Mouse (Mus musculus) yolk sac, embryonic 10.5 days (tissue): ENCODE data around the gene Actr5.

ENCODE experiments used
- DNase-seq: peaks from one replicate; pipeline ENCODE4 v3.0.0-alpha.2; 2017; ENCODE audit warnings: low spot score

Actr5 gene

GRCm38 (mm10) chr2:158667671-158668432, 43.2 kb downstream of the Actr5 start:
- DNase-seq = no peak

- DNase-seq = no peak
Measured at GRCm38 (mm10) chr2:158668433-158669010, 43.8 kb downstream of the Actr5 start.

- no peak for DNase-seq
Measured at GRCm38 (mm10) chr2:158669199-158670195, 44.8 kb downstream of the Actr5 start.

GRCm38 (mm10) chr2:158670571-158670970, 45.9 kb downstream of the Actr5 start:
- DNase-seq = no peak

- peak; percentile 30 for DNase-seq
Measured at GRCm38 (mm10) chr2:158672829-158673228, 48.1 kb downstream of the Actr5 start.

GRCm38 (mm10) chr2:158673493-158673892, 48.8 kb downstream of the Actr5 start:
- no peak for DNase-seq

GRCm38 (mm10) chr2:158674131-158674530, 49.4 kb downstream of the Actr5 start:
- DNase-seq = no peak

- DNase-seq = no peak
Measured at GRCm38 (mm10) chr2:158674759-158675158, 50.1 kb downstream of the Actr5 start.

- no peak for DNase-seq
Measured at GRCm38 (mm10) chr2:158675161-158675560, 50.5 kb downstream of the Actr5 start.

GRCm38 (mm10) chr2:158675907-158676533, 51.3 kb downstream of the Actr5 start:
- DNase-seq = no peak

- no peak for DNase-seq
Measured at GRCm38 (mm10) chr2:158677946-158678345, 53.3 kb downstream of the Actr5 start.

- DNase-seq = no peak
Measured at GRCm38 (mm10) chr2:158679091-158679490, 54.4 kb downstream of the Actr5 start.

- DNase-seq = no peak
Measured at GRCm38 (mm10) chr2:158680357-158680889, 55.7 kb downstream of the Actr5 start.

- no peak for DNase-seq
Measured at GRCm38 (mm10) chr2:158681714-158682113, 57.0 kb downstream of the Actr5 start.

- DNase-seq = no peak
Measured at GRCm38 (mm10) chr2:158682344-158683037, 57.8 kb downstream of the Actr5 start.

- DNase-seq = no peak
Measured at GRCm38 (mm10) chr2:158683038-158683413, 58.3 kb downstream of the Actr5 start.

- no peak for DNase-seq
Measured at GRCm38 (mm10) chr2:158684247-158684843, 59.7 kb downstream of the Actr5 start.

- no peak for DNase-seq
Measured at GRCm38 (mm10) chr2:158684910-158685309, 60.2 kb downstream of the Actr5 start.

GRCm38 (mm10) chr2:158686394-158686793, 61.7 kb downstream of the Actr5 start:
- DNase-seq = no peak

GRCm38 (mm10) chr2:158687804-158688241, 63.1 kb downstream of the Actr5 start:
- DNase-seq = no peak
